Mouse (Mus musculus) bone marrow macrophage, adult 2 months (primary cell): Measurements from ENCODE around the gene Aaas.
"Not testable (repeated sequence)": the region's sequence is repeated elsewhere in the genome, so short reads cannot be mapped to it uniquely, and the experiment has no call there.

Experiments used
- CTCF ChIP-seq: IDR thresholded peaks from 2 replicates; pipeline ENCODE4 v1.5.1; 2012; ENCODE audit warnings: low read depth, mild to moderate bottlenecking, low read length, moderate library complexity
- POLR2A ChIP-seq: IDR thresholded peaks from 2 replicates; pipeline ENCODE4 v1.6.1; 2012; ENCODE audit warnings: mild to moderate bottlenecking, low read depth, low read length, borderline replicate concordance

- not testable (repeated sequence) for TF ChIP-seq CTCF, POLR2A
Observed at GRCm38 (mm10) chr15:102335925-102336324, 14.6 kb downstream of the Aaas start.
